Mouse (Mus musculus) kidney, adult 8-10 months (tissue): ENCODE results near the gene Olfr963.
"Not testable (repeated sequence)": the region's sequence is repeated elsewhere in the genome, so short reads cannot be mapped to it uniquely, and the experiment has no call there.

Experiments
- DNase-seq, 2 experiments: peaks; one replicate each; pipeline ENCODE4 v3.0.0; 2022

The Olfr963 gene

GRCm38 (mm10) chr9:39666905-39667304, at the start of gene Olfr963:
Olfr963 (plus strand) TSS chr9:39667205.
- no peak for DNase-seq

GRCm38 (mm10) chr9:39621073-39621472, 45.9 kb upstream of the Olfr963 start, which contains the start of gene Olfr960:
Olfr960 (plus strand) TSS chr9:39621373.
- no peak for DNase-seq

GRCm38 (mm10) chr9:39623783-39624182, 43.2 kb upstream of the Olfr963 start:
- DNase-seq: no peak

GRCm38 (mm10) chr9:39624711-39625110, 42.3 kb upstream of the Olfr963 start:
- DNase-seq: no peak

GRCm38 (mm10) chr9:39629069-39629468, 37.9 kb upstream of the Olfr963 start:
- no peak for DNase-seq

- DNase-seq: no peak
Observed at GRCm38 (mm10) chr9:39633913-39634594, 33.0 kb upstream of the Olfr963 start.

GRCm38 (mm10) chr9:39644785-39645184, 22.2 kb upstream of the Olfr963 start, which contains the start of gene Olfr961:
Olfr961 (plus strand) TSS chr9:39645085.
- DNase-seq: no peak

GRCm38 (mm10) chr9:39647382-39647781, 19.6 kb upstream of the Olfr963 start:
- no peak for DNase-seq

- no peak for DNase-seq
Observed at GRCm38 (mm10) chr9:39654756-39655396, 12.1 kb upstream of the Olfr963 start.

- DNase-seq: no peak
Observed at GRCm38 (mm10) chr9:39669723-39670122, 2.7 kb downstream of the Olfr963 start.

GRCm38 (mm10) chr9:39674820-39675219, 7.8 kb downstream of the Olfr963 start:
- DNase-seq: no peak

- DNase-seq: no peak
Observed at GRCm38 (mm10) chr9:39678557-39678956, 11.6 kb downstream of the Olfr963 start.

- no peak for DNase-seq
Observed at GRCm38 (mm10) chr9:39679280-39679679, 12.3 kb downstream of the Olfr963 start.

- not testable (repeated sequence) for DNase-seq
Observed at GRCm38 (mm10) chr9:39701123-39701522, 34.1 kb downstream of the Olfr963 start.

- DNase-seq: no peak
Observed at GRCm38 (mm10) chr9:39707017-39707416, 40.0 kb downstream of the Olfr963 start, which contains the start of gene Olfr149. Olfr149 (minus strand) TSS chr9:39707117.

- peak in 1 of 2 experiments; percentile 5 for DNase-seq
Observed at GRCm38 (mm10) chr9:39708958-39709357, 42.0 kb downstream of the Olfr963 start.

GRCm38 (mm10) chr9:39711053-39711452, 44.0 kb downstream of the Olfr963 start, which contains the start of gene Olfr965:
Olfr965 (plus strand) TSS chr9:39711353.
- no peak for DNase-seq
